Mouse (Mus musculus) lung, adult 2 months (tissue): ENCODE measurements around the gene Ndufs4. TPM values are rescaled to one million over a fixed set of nuclear protein-coding genes. Genes with fewer than 3 reads are reported as not detected.
A peak's percentile ranks its signal among the peaks of the same experiment; 100 is the strongest.

Source experiments
- DNase-seq: peaks from one replicate; pipeline ENCODE4 v3.0.0; 2022
- H3K4me1 ChIP-seq: fragments of 200-500 bp; 2 replicates; pipeline ENCODE4 v1.6.1; 2011; ENCODE audit warnings: low read length; ENCODE audit not compliant: control insufficient read depth, insufficient read depth
- H3K4me3 ChIP-seq: fragments of 200-500 bp; replicated peaks from 2 replicates; pipeline ENCODE3; 2011; ENCODE audit warnings: low read depth, mild to moderate bottlenecking, control low read depth, low read length; ENCODE audit errors: extremely low read depth
- CTCF ChIP-seq: fragments of 200-500 bp; IDR thresholded peaks from 2 replicates; pipeline ENCODE4 v1.5.1; 2011; ENCODE audit warnings: mild to moderate bottlenecking, low read length, control low read depth; ENCODE audit not compliant: insufficient read depth
- POLR2A ChIP-seq: fragments of 200-500 bp; IDR thresholded peaks from 2 replicates; pipeline ENCODE4 v1.6.1; 2011; ENCODE audit warnings: low read depth, mild to moderate bottlenecking, control low read depth, low read length, borderline replicate concordance; ENCODE audit errors: extremely low read depth
- WGBS: fragments of 180-500 bp; shearing (Covaris S2); methylation state at CpG from one replicate; pipeline ENCODE4 v1.1.7; 2018; 5-methylcytosine and 5-hydroxymethylcytosine counted together
- polyA plus RNA-seq: library from polyadenylated mRNA; depleted of rRNA; stranded (reverse); fragments of >200 nt; gene quantifications from 2 replicates; pipeline ENCODE4 v1.2.3, GENCODE M21; 2012; rRNA removed

The Ndufs4 gene
- polyA plus RNA-seq, result 16.5 and 24.8 TPM in 2 replicates

DNA sequence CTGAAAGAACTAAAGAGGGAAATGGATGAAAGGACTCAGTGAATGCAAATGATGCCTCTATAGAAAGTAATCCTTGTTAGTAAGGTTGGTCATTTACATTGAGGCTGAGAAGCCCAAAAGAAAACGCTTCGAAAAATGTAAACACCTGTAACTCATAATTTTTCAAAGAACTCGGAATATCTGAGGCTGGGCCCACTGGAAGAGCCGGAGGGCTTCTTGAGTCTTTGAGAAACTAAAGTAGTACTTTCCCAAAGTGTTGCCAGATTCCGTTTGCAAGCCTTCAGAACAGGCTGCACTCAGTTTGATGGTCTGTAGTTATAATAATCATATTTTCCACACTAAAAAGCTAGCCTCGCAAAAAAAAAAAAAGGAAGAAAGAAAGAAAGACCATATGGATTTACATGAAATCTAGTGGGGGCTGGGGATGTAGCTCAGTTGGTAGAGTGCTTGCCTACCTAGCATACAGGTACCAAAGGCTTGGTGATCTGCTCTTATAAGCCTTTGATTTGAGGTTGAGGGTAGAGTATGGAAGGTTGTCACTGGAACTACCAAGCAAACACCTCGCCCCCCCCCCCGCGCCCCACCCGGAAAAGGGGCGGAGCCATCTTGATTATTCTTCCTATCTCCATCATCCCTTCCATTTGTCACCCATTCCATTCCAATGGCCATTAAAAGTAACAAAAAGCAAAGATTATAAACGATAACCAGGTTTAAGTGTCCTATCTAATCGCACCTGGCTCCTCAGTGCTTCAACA is at the start of gene Ndufs4:
Ndufs4 (minus strand) TSS at position 48 of the 755 bp plus-strand sequence.
- Histone ChIP-seq H3K4me1 (peaks cover 4% of the 10 kb centered on the region), H3K4me3 (peak within 1 kb of the TSS; percentile 80)
- 36% methylated on average over 13 of the region's 13 CpGs for WGBS
- no peak for TF ChIP-seq POLR2A
- no peak for TF ChIP-seq CTCF
- no peak for DNase-seq

DNA sequence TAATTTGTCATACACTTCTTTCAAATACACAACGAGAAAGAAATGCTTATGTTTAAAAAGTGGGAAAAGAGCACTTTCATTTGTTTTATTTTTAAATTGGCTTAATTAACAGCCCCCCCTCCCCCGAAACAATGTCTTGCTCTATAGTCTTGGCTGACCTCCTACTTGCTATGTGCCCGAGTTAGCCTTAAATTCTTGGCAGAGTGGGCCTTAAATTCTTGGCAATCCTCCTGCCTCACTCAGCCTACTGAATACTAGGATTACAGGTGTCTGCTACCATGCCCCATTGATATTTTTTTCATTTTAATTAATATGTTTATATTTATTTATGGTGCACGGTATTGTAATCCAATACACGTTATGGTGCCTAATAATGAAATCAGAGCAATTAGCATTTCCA is 44.4 kb upstream of the Ndufs4 start:
- no peak overlapping the region for H3K4me3 ChIP-seq
- WGBS, result 65% methylated on average over 5 of the region's 5 CpGs
- DNase-seq, result no peak
- TF ChIP-seq POLR2A, result no peak
- no peak for TF ChIP-seq CTCF
- no peaks in the 10 kb centered on the region for H3K4me1 ChIP-seq

GRCm38 (mm10) chr13:114425230-114425629 is 37.2 kb upstream of the Ndufs4 start:
- no peak for DNase-seq
- WGBS, result 94% methylated on average over 5 of the region's 5 CpGs
- TF ChIP-seq POLR2A (no peak), CTCF (no peak)

GRCm38 (mm10) chr13:114420235-114420634 is 32.2 kb upstream of the Ndufs4 start:
- Histone ChIP-seq H3K4me1 (no peaks in the 10 kb centered on the region), H3K4me3 (no peak overlapping the region)
- TF ChIP-seq CTCF (no peak), POLR2A (no peak)
- DNase-seq, result no peak
- 54% methylated on average over 8 of the region's 8 CpGs for WGBS

More at GRCm38 (mm10) chr13:114425230-114425629, 37.2 kb upstream of the Ndufs4 start:
- no peaks in the 10 kb centered on the region for H3K4me1 ChIP-seq
- no peak overlapping the region for H3K4me3 ChIP-seq

DNA sequence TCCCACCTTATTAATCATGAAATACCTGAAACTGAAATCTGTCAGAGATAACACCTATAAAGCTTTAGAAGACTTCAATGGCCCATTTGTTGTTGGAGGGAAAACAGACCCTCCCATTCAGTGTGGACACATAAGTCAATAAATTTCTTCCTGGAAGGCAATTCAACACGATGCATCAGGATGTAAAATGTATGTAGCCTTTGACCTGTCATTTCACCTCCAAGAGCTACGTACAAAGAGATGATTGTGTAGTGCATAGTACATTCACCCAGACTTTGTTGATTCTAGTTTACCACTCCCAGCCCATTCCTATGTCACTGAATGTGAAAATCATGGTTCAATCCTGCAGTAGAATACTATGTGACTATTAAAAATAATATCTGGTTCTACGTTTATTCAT is 31.3 kb upstream of the Ndufs4 start:
- no peaks in the 10 kb centered on the region for H3K4me1 ChIP-seq
- DNase-seq, result no peak

GRCm38 (mm10) chr13:114412326-114412725 is 24.3 kb upstream of the Ndufs4 start:
- Histone ChIP-seq H3K4me1 (no peaks in the 10 kb centered on the region), H3K4me3 (no peak overlapping the region)
- no peak for TF ChIP-seq CTCF
- TF ChIP-seq POLR2A, result no peak
- DNase-seq, result no peak

More for the DNA sequence above, 31.3 kb upstream of the Ndufs4 start:
- TF ChIP-seq POLR2A, result no peak
- no peak for TF ChIP-seq CTCF
- no peak overlapping the region for H3K4me3 ChIP-seq
- 71% methylated on average over 3 of the region's 3 CpGs for WGBS

DNA sequence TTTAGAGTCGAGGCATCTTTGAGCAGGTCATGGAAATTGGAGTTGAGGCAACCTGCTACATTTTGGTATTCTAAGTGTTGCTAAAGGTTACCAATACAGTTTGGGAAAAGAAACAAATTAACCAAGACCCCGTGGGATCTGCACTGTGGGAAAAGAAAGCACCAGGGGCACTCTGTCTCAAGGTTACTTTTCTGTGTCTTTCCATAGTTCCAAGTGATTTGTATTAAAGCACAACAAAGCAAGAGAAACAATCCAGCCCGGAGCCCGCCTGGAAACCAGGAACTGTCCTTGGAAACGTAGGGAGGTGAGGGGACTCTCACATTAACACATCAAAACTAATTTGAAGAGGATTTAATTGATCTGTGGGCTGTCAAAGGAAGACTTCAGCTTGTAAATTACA is 18.8 kb upstream of the Ndufs4 start:
- DNase-seq, result no peak
- no peaks in the 10 kb centered on the region for H3K4me1 ChIP-seq
- TF ChIP-seq CTCF (no peak), POLR2A (no peak)
- 36% methylated on average over 5 of the region's 5 CpGs for WGBS
- no peak overlapping the region for H3K4me3 ChIP-seq

DNA sequence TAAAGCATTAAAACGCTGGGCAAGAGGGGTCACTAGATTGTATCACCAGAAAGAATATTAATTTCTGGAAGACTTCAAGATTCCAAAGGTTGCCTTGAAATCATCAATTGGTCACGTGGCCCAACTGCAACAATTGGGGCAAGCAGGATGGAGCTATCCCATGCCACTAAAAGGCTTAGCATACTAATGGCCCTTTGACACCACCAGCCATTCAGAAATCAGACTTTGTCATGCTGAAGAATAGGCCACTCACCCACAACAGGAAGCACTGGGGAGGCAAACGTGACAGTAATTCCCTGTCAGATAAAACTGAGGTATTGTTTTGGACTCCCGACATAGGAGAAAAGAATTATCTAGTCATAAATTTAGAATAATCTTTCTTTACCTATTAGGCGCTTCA is 18.4 kb upstream of the Ndufs4 start:
- DNase-seq, result no peak
- no peaks in the 10 kb centered on the region for H3K4me1 ChIP-seq
- TF ChIP-seq POLR2A, result no peak
- no peak for TF ChIP-seq CTCF
- WGBS, result 41% methylated on average over 5 of the region's 5 CpGs
- no peak overlapping the region for H3K4me3 ChIP-seq

DNA sequence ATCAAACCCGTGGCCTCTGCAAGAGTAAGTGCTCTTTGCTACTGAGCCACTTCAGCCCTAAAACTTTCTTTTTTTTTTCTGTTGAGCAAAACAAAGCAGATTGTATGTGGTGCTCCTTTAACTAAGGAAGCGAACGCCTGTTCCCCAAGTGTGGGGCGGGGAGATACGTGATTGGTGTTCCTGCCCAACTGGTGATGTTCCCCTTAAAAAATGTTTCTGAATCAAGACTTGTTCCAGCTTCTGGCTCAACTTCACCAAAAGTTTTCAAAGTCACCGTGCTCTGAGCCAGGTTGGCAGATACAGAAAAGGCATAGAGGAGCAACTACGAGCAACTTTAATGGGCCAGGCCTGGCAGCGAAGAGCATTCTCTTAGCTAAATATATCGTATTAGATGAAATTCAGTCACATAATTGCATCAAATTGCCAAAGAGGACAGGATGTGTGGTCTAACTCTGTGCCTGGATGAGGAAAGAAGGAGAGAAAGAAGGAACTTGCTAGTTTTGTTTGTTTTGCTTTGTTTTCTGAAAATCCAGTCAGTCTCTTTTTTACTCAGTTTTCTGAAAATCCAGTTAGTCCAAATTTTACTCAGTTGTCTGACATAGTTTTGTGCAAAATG is 17.1 kb upstream of the Ndufs4 start:
- Histone ChIP-seq H3K4me1 (no peaks in the 10 kb centered on the region), H3K4me3 (no peak overlapping the region)
- no peak for DNase-seq
- TF ChIP-seq POLR2A (no peak), CTCF (no peak)
- WGBS, result 73% methylated on average over 9 of the region's 9 CpGs

DNA sequence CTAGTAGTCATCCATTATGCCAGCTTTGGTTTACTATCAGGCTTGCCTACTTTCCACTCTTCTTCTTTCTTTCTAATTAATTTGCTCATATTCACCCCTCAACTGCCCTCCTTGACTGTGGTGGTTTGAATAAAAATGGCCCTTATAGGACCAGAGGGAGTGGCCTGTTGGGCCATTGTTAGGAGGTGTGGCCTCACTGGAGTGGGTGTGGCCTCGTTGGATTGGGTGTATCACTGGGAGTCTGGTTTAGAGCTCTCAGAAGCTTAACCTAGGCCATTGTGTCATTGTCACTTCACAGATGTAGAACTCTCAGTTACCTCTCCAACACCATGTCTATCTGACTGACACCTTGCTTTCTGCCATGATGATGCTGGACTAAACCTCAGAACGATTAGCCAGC is 10.8 kb upstream of the Ndufs4 start:
- Histone ChIP-seq H3K4me3 (no peak overlapping the region), H3K4me1 (no peaks in the 10 kb centered on the region)
- WGBS, result 67% methylated on average over 2 of the region's 2 CpGs
- TF ChIP-seq CTCF, result no peak
- TF ChIP-seq POLR2A, result no peak
- DNase-seq, result no peak
